Mouse (Mus musculus) neutrophil, adult 65 days (primary cell): ENCODE data around the gene Maneal. TPM values are rescaled to one million over a fixed set of nuclear protein-coding genes. Genes with fewer than 3 reads are reported as not detected.

ENCODE experiments used
- total RNA-seq: library from RNA; stranded (reverse); gene quantifications from 2 replicates; pipeline ENCODE4 v1.2.4, GENCODE M21; 2023

Gene Maneal
- total RNA-seq, result not detected in 2 replicates

DNA sequence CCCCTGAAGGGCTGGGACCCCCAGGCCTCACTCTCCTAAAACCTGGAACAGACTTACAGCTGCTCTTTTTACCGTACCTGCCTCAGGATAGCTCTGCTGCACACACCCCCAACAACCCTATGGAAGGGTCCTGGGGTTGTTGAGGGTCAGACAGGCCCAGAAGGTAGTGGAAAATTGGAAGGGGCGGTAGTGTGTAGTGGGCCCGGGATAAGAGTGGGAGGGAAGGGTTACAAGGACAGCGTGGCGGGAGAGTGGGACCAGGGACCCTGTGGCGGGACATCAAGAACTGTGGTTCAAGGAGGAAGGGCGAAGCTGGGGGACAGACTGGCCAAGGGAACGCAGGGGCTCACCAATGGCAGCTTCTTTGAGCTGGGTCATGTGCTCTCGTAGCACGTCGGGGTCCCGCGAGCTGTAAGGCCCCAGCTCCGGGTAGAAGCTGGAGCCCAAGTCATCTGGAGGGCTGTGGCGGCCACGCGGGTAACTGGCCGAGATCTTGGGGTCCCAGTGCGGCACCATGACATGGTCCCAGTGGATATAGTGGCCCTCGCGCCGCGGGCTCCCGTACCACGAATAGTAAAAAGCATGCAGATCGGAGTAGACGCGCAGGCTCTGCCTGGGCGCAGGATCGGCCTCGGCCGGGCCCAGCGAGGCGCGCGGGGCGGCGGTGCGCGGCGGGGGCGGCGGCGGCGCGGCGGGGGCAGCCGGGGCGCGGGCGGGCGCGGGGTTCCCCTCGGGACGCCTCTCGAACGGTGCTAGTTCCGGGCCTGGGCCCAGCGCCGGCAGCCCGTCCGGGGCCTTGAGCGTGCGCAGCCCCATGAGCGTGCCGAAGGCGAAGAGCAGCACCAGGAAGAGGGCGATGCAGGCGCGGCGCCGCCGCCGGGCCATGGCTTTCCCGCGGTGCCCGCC, at the start of gene Maneal:
TSS of gene Maneal (minus strand) at position 889 of the 906 bp plus-strand sequence.

DNA sequence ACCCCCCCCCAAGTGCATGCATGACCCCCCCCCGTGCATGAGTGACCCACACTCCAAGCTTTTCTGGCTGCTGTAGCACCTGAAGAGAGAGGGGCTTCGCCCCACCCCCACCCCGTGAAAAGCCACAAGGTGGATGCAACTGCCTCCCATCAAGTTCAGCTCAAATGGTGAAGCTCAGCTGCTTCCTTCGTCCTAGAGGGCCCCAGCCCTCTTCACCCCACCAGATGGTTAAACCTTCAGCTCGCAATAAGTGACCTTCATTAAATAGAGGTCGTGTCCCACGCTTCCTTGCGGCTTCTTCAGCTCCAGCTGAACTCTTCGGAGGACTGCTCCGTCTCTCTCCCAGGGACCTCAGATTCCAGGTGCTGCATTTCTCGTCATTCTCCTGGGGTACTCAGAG, 18.6 kb upstream of the Maneal start, which contains the start of gene Epha10:
TSS of gene Epha10 (plus strand) at position 301 of the 400 bp plus-strand sequence.

GRCm38 (mm10) chr4:124850933-124851658, 10.9 kb downstream of the Maneal start, which contains the start of gene 1110065P20Rik:
1110065P20Rik (minus strand) TSS chr4:124851196.

GRCm38 (mm10) chr4:124850261-124850913, 11.6 kb downstream of the Maneal start, which contains the start of gene Yrdc:
Yrdc (plus strand) TSS chr4:124850679.

Other genes starting within 250 kb of the Maneal start
- gene Pou3f1, start 205.4 kb downstream of the Maneal start, total RNA-seq, result not detected in 2 replicates
- 7.2 and 12.4 TPM in 2 replicates for gene Utp11, start 168.6 kb downstream of the Maneal start, total RNA-seq
- gene Fhl3, start 161.5 kb downstream of the Maneal start, total RNA-seq, result 32.5 and 35.7 TPM in 2 replicates
- 23.7 and 26.4 TPM in 2 replicates for gene Sf3a3, start 147.4 kb downstream of the Maneal start, total RNA-seq
- gene Inpp5b, start 120.3 kb downstream of the Maneal start, total RNA-seq, result 54.6 and 71.0 TPM in 2 replicates
- gene Mtf1, start 60.1 kb downstream of the Maneal start, total RNA-seq, result 66.4 and 67.3 TPM in 2 replicates
- gene Yrdc, start 11.5 kb downstream of the Maneal start, total RNA-seq, result 51.9 and 83.1 TPM in 2 replicates
- gene 1110065P20Rik, start 11.0 kb downstream of the Maneal start, total RNA-seq, result 10.8 and 13.5 TPM in 2 replicates
- gene Epha10, start 18.7 kb upstream of the Maneal start, total RNA-seq, result 0.09 TPM in 1 of 2 replicates, not detected in the other
- 6.3 and 6.6 TPM in 2 replicates for gene 9930104L06Rik, start 74.9 kb upstream of the Maneal start, total RNA-seq
- 60.2 and 61.0 TPM in 2 replicates for gene Cdca8, start 77.1 kb upstream of the Maneal start, total RNA-seq
- 2.0 and 3.6 TPM in 2 replicates for gene Rspo1, start 124.3 kb upstream of the Maneal start, total RNA-seq
- gene Gnl2, start 154.4 kb upstream of the Maneal start, total RNA-seq, result 67.1 and 106 TPM in 2 replicates
- gene Dnali1, start 203.5 kb upstream of the Maneal start, total RNA-seq, result not detected in 2 replicates
- gene Snip1, start 204.5 kb upstream of the Maneal start, total RNA-seq, result 43.8 and 46.7 TPM in 2 replicates
- 21.9 and 22.8 TPM in 2 replicates for gene Meaf6, start 223.0 kb upstream of the Maneal start, total RNA-seq